Comparison of ENCODE assay signal across 13 mouse cellular contexts in genomic region chr9:85409974-85410506, GRCm38 (mm10).
A peak's percentile ranks its signal among the peaks of the same experiment; 100 is the strongest.
DNase-seq lines count a peak whose midpoint lies in the region; ATAC-seq and TF ChIP-seq lines count a peak whose summit lies in the region.
"Had no signal": no experiment of that assay in that cellular context is flagged by ENCODE, and none has a peak within 500 bp of the region (broad histone marks: within the 10 kb centered on the region; RNA-seq: fewer than 3 reads in every experiment).

No protein-coding gene starts in this region.

- H3K27me3 ChIP-seq in heart, embryonic 12.5 days (replicated peaks) = no peaks in the 10 kb centered on the region
- H3K27me3 ChIP-seq in kidney, adult 2 months (replicated peaks; ENCODE audit: control insufficient read depth, insufficient read depth, low read length) = no peaks in the 10 kb centered on the region
- no peaks in the 10 kb centered on the region for H3K27me3 ChIP-seq in intestine, embryonic 14.5 days (replicated peaks; ENCODE audit: control insufficient read depth, insufficient read depth, low read length)
- H3K27me3 ChIP-seq in midbrain, embryonic 14.5 days (ENCODE audit: control insufficient read depth, insufficient read depth, low read length) = no peaks in the 10 kb centered on the region
- H3K27me3 ChIP-seq: hindbrain, embryonic 12.5 days; midbrain, embryonic 12.5 days had no signal

- ATAC-seq in heart, embryonic 12.5 days (ENCODE audit: insufficient number of reproducible peaks, low FRiP score) = no peak
- no peak for ATAC-seq in intestine, embryonic 14.5 days (replicated peaks; ENCODE audit: low FRiP score, low TSS enrichment, low read depth)
- ATAC-seq in megakaryocyte-erythroid progenitor cell, adult 5-6 weeks (replicated peaks; ENCODE audit: low FRiP score, low TSS enrichment, poor library complexity, severe bottlenecking) = peak; percentile 51
- ATAC-seq in midbrain, embryonic 14.5 days (ENCODE audit: low FRiP score, low TSS enrichment) = no peak

- peak overlapping the region; percentile 69 for H3K27ac ChIP-seq in heart, embryonic 12.5 days (ENCODE audit: poor library complexity, severe bottlenecking)
- no peak overlapping the region for H3K27ac ChIP-seq in kidney, adult 2 months (ENCODE audit: insufficient read depth, low read depth, low read length)
- no peak overlapping the region for H3K27ac ChIP-seq in intestine, embryonic 14.5 days (ENCODE audit: low read depth)
- no peak overlapping the region for H3K27ac ChIP-seq in midbrain, embryonic 14.5 days (replicated peaks; ENCODE audit: low read depth, low read length)
- H3K27ac ChIP-seq: forebrain, embryonic 10.5 days; hindbrain, embryonic 12.5 days; limb, embryonic 10.5 days; midbrain, embryonic 12.5 days had no signal

- no peaks in the 10 kb centered on the region for H3K9me3 ChIP-seq in heart, embryonic 12.5 days (replicated peaks)
- H3K9me3 ChIP-seq in intestine, embryonic 14.5 days (ENCODE audit: control insufficient read depth, low read length) = no peaks in the 10 kb centered on the region
- no peaks in the 10 kb centered on the region for H3K9me3 ChIP-seq in midbrain, embryonic 14.5 days (ENCODE audit: control insufficient read depth, low read length)
- H3K9me3 ChIP-seq: forebrain, embryonic 10.5 days; hindbrain, embryonic 12.5 days; limb, embryonic 10.5 days; midbrain, embryonic 12.5 days had no signal

- no peaks in the 10 kb centered on the region for H3K36me3 ChIP-seq in heart, embryonic 12.5 days
- no peaks in the 10 kb centered on the region for H3K36me3 ChIP-seq in kidney, adult 2 months (ENCODE audit: control insufficient read depth, insufficient read depth, low read length)
- no peaks in the 10 kb centered on the region for H3K36me3 ChIP-seq in intestine, embryonic 14.5 days (ENCODE audit: control insufficient read depth, insufficient read depth, low read length)
- no peaks in the 10 kb centered on the region for H3K36me3 ChIP-seq in midbrain, embryonic 14.5 days (ENCODE audit: control insufficient read depth, insufficient read depth, low read length)
- H3K36me3 ChIP-seq: forebrain, embryonic 10.5 days; hindbrain, embryonic 12.5 days; limb, embryonic 10.5 days; midbrain, embryonic 12.5 days had no signal

- no peak for DNase-seq in heart, adult 18-20 months
- peak; percentile 8 for DNase-seq in kidney, adult 2 months
- DNase-seq in kidney, postnatal 10 days = no peak
- no peak for DNase-seq in intestine, embryonic 14.5 days (ENCODE audit: low spot score)
- DNase-seq in cerebellum, postnatal 4 days (ENCODE audit: low spot score in 2 of 2) = no peak
- no peak for DNase-seq in midbrain, embryonic 14.5 days
- DNase-seq: cerebellum, adult 11 months had no signal

- TF ChIP-seq CTCF in kidney, adult 2 months (conservative IDR thresholded peaks at IDR 0.05; ENCODE audit: insufficient read depth, insufficient read length, low read depth, low read length) = no peak

- H3K4me2 ChIP-seq in heart, embryonic 12.5 days = peak overlapping the region; percentile 45; the same call in 1 of the 2 replicates
- 0 out of 2 replicates have a peak overlapping the region, but pooled peaks have one; percentile 1 for H3K4me2 ChIP-seq in intestine, embryonic 14.5 days (ENCODE audit: low read length)
- H3K4me2 ChIP-seq in midbrain, embryonic 14.5 days (ENCODE audit: low read length) = no peak overlapping the region
- H3K4me2 ChIP-seq: hindbrain, embryonic 12.5 days; midbrain, embryonic 12.5 days had no signal

- H3K9ac ChIP-seq in heart, embryonic 12.5 days = no peak overlapping the region
- H3K9ac ChIP-seq in intestine, embryonic 14.5 days (ENCODE audit: low read length) = no peak overlapping the region
- H3K9ac ChIP-seq in midbrain, embryonic 14.5 days (replicated peaks; ENCODE audit: low read length) = no peak overlapping the region
- H3K9ac ChIP-seq: hindbrain, embryonic 12.5 days; midbrain, embryonic 12.5 days had no signal

- no peak for TF ChIP-seq POLR2A in kidney, adult 2 months (IDR thresholded peaks at IDR 0.05; ENCODE audit: low read depth, low read length)

- peaks cover 21% of the 10 kb centered on the region for H3K4me1 ChIP-seq in heart, embryonic 12.5 days (replicated peaks)
- H3K4me1 ChIP-seq in kidney, adult 2 months (ENCODE audit: control insufficient read depth, insufficient read depth, low read length) = 0 out of 2 replicates have a peak, but pooled peaks cover 2% of the 10 kb centered on the region
- H3K4me1 ChIP-seq in intestine, embryonic 14.5 days (replicated peaks; ENCODE audit: control insufficient read depth, insufficient read depth, low read length) = peaks cover 8% of the 10 kb centered on the region; the same call in 1 of the 2 replicates
- no peaks in the 10 kb centered on the region for H3K4me1 ChIP-seq in midbrain, embryonic 14.5 days (ENCODE audit: control insufficient read depth, insufficient read depth, low read length)
- H3K4me1 ChIP-seq: forebrain, embryonic 10.5 days; midbrain, embryonic 12.5 days had no signal

- no peak overlapping the region for H3K4me3 ChIP-seq in heart, embryonic 12.5 days
- no peak overlapping the region for H3K4me3 ChIP-seq in kidney, adult 2 months (ENCODE audit: insufficient read depth, low read depth, low read length)
- no peak overlapping the region for H3K4me3 ChIP-seq in intestine, embryonic 14.5 days (ENCODE audit: low read depth, low read length)
- H3K4me3 ChIP-seq in midbrain, embryonic 14.5 days (replicated peaks; ENCODE audit: low read depth, low read length) = no peak overlapping the region
- H3K4me3 ChIP-seq: forebrain, embryonic 10.5 days; hindbrain, embryonic 12.5 days; limb, embryonic 10.5 days; midbrain, embryonic 12.5 days had no signal

- WGBS in heart, embryonic 12.5 days = 25% methylated on average over 4 of the region's 4 CpGs
- 52% methylated on average over 4 of the region's 4 CpGs for WGBS in kidney, adult 2 months
- WGBS in intestine, embryonic 14.5 days = 48% methylated on average over 4 of the region's 4 CpGs
- 86% methylated on average over 4 of the region's 4 CpGs for WGBS in midbrain, embryonic 14.5 days
